Mouse (Mus musculus) lung, adult 2 months (tissue): ENCODE results near the gene Ccdc8.

Source experiments
- CTCF ChIP-seq: fragments of 200-500 bp; IDR thresholded peaks from 2 replicates; pipeline ENCODE4 v1.5.1; 2011; ENCODE audit warnings: mild to moderate bottlenecking, low read length, control low read depth; ENCODE audit not compliant: insufficient read depth
- POLR2A ChIP-seq: fragments of 200-500 bp; IDR thresholded peaks from 2 replicates; pipeline ENCODE4 v1.6.1; 2011; ENCODE audit warnings: low read depth, mild to moderate bottlenecking, control low read depth, low read length, borderline replicate concordance; ENCODE audit errors: extremely low read depth

DNA sequence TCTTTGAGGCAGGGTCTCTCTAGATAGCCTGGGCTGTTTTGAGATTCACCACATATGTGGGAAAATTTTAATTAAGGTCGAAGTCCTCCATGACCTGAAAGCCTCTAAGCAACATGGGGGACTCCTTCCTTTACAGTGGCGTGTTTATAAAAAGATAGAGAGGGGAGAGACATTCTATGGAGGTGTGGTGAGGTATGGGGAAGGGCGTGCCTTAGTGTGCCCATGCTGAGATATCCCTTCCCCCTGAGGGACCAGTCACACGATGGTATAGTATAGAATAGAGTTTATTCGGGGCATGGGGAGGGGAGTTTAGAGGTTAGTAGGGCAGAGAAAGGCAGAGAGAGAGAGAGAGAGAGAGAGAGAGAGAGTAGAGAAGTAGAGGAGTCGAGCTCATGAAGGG, 14.3 kb upstream of the Ccdc8 start:
- TF ChIP-seq POLR2A (no peak), CTCF (no peak)
